In genomic region chr11:113005895-113006294, GRCm38 (mm10) we compare ENCODE assay signal across 27 mouse cellular contexts.
"Had no signal": no experiment of that assay in that cellular context is flagged by ENCODE, and none has a peak within 500 bp of the region (broad histone marks: within the 10 kb centered on the region; RNA-seq: fewer than 3 reads in every experiment).

No protein-coding gene starts in this region.

- H3K9ac ChIP-seq: embryonic facial prominence, embryonic 12.5 days; embryonic facial prominence, embryonic 13.5 days; embryonic facial prominence, embryonic 15.5 days; forebrain, embryonic 12.5 days; forebrain, embryonic 13.5 days; forebrain, embryonic 15.5 days; forebrain, postnatal 0 days had no signal

- ATAC-seq: forebrain, embryonic 13.5 days; forebrain, embryonic 14.5 days; forebrain, embryonic 15.5 days; forebrain, embryonic 16.5 days; forebrain, postnatal 0 days had no signal

- H3K4me1 ChIP-seq: embryonic facial prominence, embryonic 15.5 days; forebrain, embryonic 12.5 days; forebrain, embryonic 13.5 days; forebrain, embryonic 15.5 days had no signal

- H3K27ac ChIP-seq: embryonic facial prominence, embryonic 10.5 days; embryonic facial prominence, embryonic 12.5 days; embryonic facial prominence, embryonic 13.5 days; embryonic facial prominence, embryonic 15.5 days; forebrain, embryonic 10.5 days; forebrain, embryonic 12.5 days; forebrain, embryonic 13.5 days; forebrain, embryonic 15.5 days; gastrocnemius, adult 2 months; heart, adult 2 months had no signal

- H3K4me3 ChIP-seq: embryonic facial prominence, embryonic 10.5 days; embryonic facial prominence, embryonic 12.5 days; embryonic facial prominence, embryonic 13.5 days; embryonic facial prominence, embryonic 15.5 days; erythroblast, embryonic 14.5 days; forebrain, embryonic 10.5 days; forebrain, embryonic 12.5 days; forebrain, embryonic 13.5 days; forebrain, embryonic 15.5 days; gastrocnemius, adult 2 months; heart, adult 2 months had no signal

- DNase-seq: cerebellum, adult 9-10 months; cerebellum, adult 9-11 months; cerebellum, postnatal 10 days; cerebellum, postnatal 14 days; cerebellum, postnatal 25 days; cerebellum, postnatal 36 days; embryo, embryonic 11 days; forebrain, postnatal 0 days; gastrocnemius, adult 2 months; gastrocnemius, postnatal 10 days; gastrocnemius, postnatal 14 days; gastrocnemius, postnatal 25 days; gastrocnemius, postnatal 36 days; heart, adult 11 months; heart, adult 18-20 months; heart, adult 2 months had no signal

- H3K27me3 ChIP-seq: embryonic facial prominence, embryonic 12.5 days; embryonic facial prominence, embryonic 13.5 days; embryonic facial prominence, embryonic 15.5 days; forebrain, embryonic 12.5 days; forebrain, embryonic 13.5 days; forebrain, embryonic 15.5 days had no signal

- H3K36me3 ChIP-seq: embryonic facial prominence, embryonic 10.5 days; embryonic facial prominence, embryonic 12.5 days; embryonic facial prominence, embryonic 13.5 days; embryonic facial prominence, embryonic 15.5 days; forebrain, embryonic 10.5 days; forebrain, embryonic 12.5 days; forebrain, embryonic 15.5 days had no signal

- H3K9me3 ChIP-seq: embryonic facial prominence, embryonic 10.5 days; embryonic facial prominence, embryonic 12.5 days; embryonic facial prominence, embryonic 13.5 days; embryonic facial prominence, embryonic 15.5 days; forebrain, embryonic 10.5 days; forebrain, embryonic 12.5 days; forebrain, embryonic 13.5 days; forebrain, embryonic 15.5 days had no signal

- H3K4me2 ChIP-seq: embryonic facial prominence, embryonic 12.5 days; embryonic facial prominence, embryonic 13.5 days; embryonic facial prominence, embryonic 15.5 days; forebrain, embryonic 12.5 days; forebrain, embryonic 13.5 days; forebrain, embryonic 15.5 days had no signal
